Mouse (Mus musculus): ENCODE data around the gene Trim14. TPM values are rescaled to one million over a fixed set of nuclear protein-coding genes. Genes with fewer than 3 reads are reported as not detected.
A peak's percentile ranks its signal among the peaks of the same experiment; 100 is the strongest.

The Trim14 gene
- polyA plus RNA-seq, 1 experiment from 2014 or later: 0.94 TPM

GRCm38 (mm10) chr4:46479081-46479480 is 56.9 kb downstream of the Trim14 start:
- no peak for DNase-seq (ENCODE audit: low spot score)
- Histone ChIP-seq H3K4me3 (no peak overlapping the region), H3K27me3 (ENCODE audit: insufficient read depth, poor library complexity, severe bottlenecking) (no peaks in the 10 kb centered on the region), H3K4me1 (replicated peaks) (no peaks in the 10 kb centered on the region), H3K27ac (no peak overlapping the region), H3K36me3 (peaks cover 49% of the 10 kb centered on the region), H3K9me3 (no peaks in the 10 kb centered on the region)
- 100% methylated on average over 2 of the region's 2 CpGs for WGBS

GRCm38 (mm10) chr4:46475101-46475500 is 60.8 kb downstream of the Trim14 start:
- DNase-seq (ENCODE audit: low spot score): no peak
- no peak overlapping the region for H3K4me3 ChIP-seq
- no peak overlapping the region for H3K27ac ChIP-seq
- H3K4me1 ChIP-seq (replicated peaks): no peaks in the 10 kb centered on the region
- H3K9me3 ChIP-seq: no peaks in the 10 kb centered on the region
- H3K27me3 ChIP-seq (ENCODE audit: insufficient read depth, poor library complexity, severe bottlenecking): no peaks in the 10 kb centered on the region
- 96% methylated on average over 5 of the region's 5 CpGs for WGBS
- H3K36me3 ChIP-seq: peaks cover 88% of the 10 kb centered on the region

DNA sequence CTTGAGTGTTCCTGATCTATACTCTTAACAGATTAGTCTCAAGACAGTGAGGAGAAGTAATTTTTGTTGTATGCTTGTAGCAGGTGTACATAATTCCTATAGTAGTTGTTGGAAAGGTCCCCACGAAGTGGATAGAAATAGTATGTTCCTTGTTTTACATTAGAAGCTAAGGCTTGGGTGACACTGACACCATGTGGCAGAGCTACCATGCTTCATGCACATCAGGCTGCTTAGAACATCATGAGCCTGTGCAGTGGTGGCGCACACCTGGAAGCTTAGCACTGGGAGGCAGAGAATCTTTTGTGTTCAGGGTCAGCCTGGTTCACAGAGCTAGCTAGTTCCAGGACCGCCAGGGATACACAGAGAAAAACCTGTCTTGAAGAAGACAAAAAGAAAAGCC is 70.2 kb downstream of the Trim14 start:
- H3K4me3 ChIP-seq: no peak overlapping the region
- no peaks in the 10 kb centered on the region for H3K9me3 ChIP-seq
- H3K27me3 ChIP-seq (ENCODE audit: insufficient read depth, poor library complexity, severe bottlenecking): no peaks in the 10 kb centered on the region
- no peak overlapping the region for H3K27ac ChIP-seq
- peaks cover 100% of the 10 kb centered on the region for H3K36me3 ChIP-seq
- H3K4me1 ChIP-seq (replicated peaks): no peaks in the 10 kb centered on the region
- WGBS: 92% methylated on average over 3 of the region's 3 CpGs
- no peak for DNase-seq (ENCODE audit: low spot score)

DNA sequence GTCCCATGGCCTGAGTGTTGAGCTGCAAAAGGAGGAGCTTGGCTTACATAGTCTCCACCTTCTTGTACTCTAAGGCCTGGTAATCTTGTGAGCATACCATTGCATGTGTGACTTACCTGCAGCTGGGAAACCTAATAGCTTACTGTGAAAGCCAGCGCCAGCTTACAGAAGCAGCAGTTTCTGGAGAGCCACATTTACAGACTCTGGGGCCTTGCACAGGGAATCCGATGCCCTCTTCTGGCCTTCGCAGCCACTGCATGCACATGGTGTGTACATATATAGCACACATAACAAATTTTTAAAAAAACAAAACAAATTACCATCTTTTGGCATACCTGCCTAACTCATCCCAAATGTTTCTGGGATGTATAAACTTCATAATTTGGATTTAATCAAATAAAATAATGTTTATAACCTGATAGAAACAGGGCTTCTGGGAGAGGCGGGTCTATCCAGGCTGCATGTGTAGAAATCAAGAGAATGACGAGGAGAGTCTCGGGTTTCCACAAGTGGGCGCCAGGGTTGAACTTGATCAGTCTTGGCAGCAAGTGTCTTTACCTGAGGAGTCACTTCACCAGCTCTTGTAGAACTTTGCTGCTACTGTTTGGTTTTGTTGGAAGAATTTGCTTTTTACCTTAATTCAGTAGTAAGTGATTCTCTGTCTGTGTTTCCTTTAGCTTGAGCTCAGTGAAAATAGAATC is 72.7 kb downstream of the Trim14 start:
- 87% methylated on average over 7 of the region's 7 CpGs for WGBS
- no peaks in the 10 kb centered on the region for H3K27me3 ChIP-seq (ENCODE audit: insufficient read depth, poor library complexity, severe bottlenecking)
- peak; percentile 40 for DNase-seq (ENCODE audit: low spot score)
- H3K4me3 ChIP-seq: no peak overlapping the region
- no peak overlapping the region for H3K27ac ChIP-seq
- H3K4me1 ChIP-seq (replicated peaks): no peaks in the 10 kb centered on the region
- peaks cover 96% of the 10 kb centered on the region for H3K36me3 ChIP-seq
- H3K9me3 ChIP-seq: no peaks in the 10 kb centered on the region

DNA sequence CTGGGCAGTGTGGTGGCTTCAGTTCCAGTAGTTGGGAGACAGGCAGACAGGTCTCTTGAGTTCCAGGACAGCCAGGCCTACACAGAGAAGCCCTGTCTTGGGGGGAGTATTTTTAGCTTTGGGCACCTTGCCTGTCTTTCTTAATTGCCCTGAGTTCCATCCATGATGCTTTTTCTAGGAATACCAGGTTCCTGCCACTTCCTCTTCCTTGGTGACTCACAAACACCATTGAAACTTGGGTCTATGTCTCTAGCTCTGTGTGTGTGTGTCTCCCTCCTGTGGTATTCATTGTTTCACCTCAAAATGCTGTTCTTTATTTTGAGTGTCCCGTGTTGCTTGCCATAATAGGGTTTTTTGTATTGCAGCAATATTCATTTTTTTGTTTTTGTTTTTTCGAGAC is 77.5 kb downstream of the Trim14 start:
- 92% methylated on average over 2 of the region's 2 CpGs for WGBS
- Histone ChIP-seq H3K27ac (no peak overlapping the region), H3K36me3 (peaks cover 74% of the 10 kb centered on the region), H3K27me3 (ENCODE audit: insufficient read depth, poor library complexity, severe bottlenecking) (no peaks in the 10 kb centered on the region), H3K4me1 (replicated peaks) (peaks cover 24% of the 10 kb centered on the region), H3K9me3 (no peaks in the 10 kb centered on the region), H3K4me3 (no peak overlapping the region)
- no peak for DNase-seq (ENCODE audit: low spot score)

DNA sequence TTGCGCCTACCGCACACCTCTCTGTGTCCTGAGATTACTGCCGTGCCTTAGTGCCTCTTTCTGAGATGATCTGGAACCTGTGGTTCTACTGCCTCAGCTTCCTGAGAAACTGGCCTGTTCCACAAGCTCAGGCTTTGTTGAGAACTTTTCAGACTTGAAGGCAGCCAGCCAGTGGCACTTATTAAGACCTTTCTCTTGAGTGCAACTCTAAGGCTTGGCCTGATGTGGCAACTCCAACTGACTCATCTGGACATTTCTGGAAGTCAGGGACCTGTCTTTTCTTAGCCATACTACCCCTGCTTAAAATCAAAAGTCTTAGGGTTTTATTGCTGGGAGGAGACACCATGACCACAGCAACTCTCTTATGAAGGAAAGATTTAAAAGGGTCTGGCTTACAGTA is 78.8 kb downstream of the Trim14 start:
- peaks cover 65% of the 10 kb centered on the region for H3K36me3 ChIP-seq
- over 99% methylated on average over 3 of the region's 3 CpGs for WGBS

DNA sequence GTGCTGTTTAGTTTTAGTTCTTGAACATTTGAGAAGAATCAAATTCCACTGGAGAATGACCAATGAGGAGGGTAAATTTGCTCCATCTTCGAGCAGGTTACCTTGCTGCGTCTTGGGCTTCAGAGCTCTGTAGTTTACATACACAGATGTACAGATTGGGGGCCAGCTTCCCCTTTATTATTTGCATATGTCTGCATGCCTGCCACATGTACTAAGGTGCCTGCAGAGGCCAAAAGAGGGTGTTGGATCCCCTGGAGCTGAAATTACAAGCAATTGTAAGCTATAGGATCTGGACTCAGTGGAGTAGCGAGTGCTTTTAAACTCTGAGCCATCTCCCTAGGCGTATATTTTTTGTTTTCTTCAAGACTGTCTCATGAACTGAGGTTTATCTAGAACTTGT is 79.2 kb downstream of the Trim14 start:
- DNase-seq (ENCODE audit: low spot score): no peak
- Histone ChIP-seq H3K4me3 (no peak overlapping the region), H3K9me3 (no peaks in the 10 kb centered on the region), H3K36me3 (peaks cover 61% of the 10 kb centered on the region), H3K27me3 (ENCODE audit: insufficient read depth, poor library complexity, severe bottlenecking) (no peaks in the 10 kb centered on the region), H3K27ac (no peak overlapping the region), H3K4me1 (replicated peaks) (peaks cover 36% of the 10 kb centered on the region)
- 95% methylated on average over 4 of the region's 4 CpGs for WGBS

More for the DNA sequence above, 78.8 kb downstream of the Trim14 start:
- no peaks in the 10 kb centered on the region for H3K9me3 ChIP-seq
- DNase-seq (ENCODE audit: low spot score): no peak
- no peak overlapping the region for H3K4me3 ChIP-seq
- H3K27me3 ChIP-seq (ENCODE audit: insufficient read depth, poor library complexity, severe bottlenecking): no peaks in the 10 kb centered on the region
- H3K4me1 ChIP-seq (replicated peaks): peaks cover 36% of the 10 kb centered on the region
- no peak overlapping the region for H3K27ac ChIP-seq

DNA sequence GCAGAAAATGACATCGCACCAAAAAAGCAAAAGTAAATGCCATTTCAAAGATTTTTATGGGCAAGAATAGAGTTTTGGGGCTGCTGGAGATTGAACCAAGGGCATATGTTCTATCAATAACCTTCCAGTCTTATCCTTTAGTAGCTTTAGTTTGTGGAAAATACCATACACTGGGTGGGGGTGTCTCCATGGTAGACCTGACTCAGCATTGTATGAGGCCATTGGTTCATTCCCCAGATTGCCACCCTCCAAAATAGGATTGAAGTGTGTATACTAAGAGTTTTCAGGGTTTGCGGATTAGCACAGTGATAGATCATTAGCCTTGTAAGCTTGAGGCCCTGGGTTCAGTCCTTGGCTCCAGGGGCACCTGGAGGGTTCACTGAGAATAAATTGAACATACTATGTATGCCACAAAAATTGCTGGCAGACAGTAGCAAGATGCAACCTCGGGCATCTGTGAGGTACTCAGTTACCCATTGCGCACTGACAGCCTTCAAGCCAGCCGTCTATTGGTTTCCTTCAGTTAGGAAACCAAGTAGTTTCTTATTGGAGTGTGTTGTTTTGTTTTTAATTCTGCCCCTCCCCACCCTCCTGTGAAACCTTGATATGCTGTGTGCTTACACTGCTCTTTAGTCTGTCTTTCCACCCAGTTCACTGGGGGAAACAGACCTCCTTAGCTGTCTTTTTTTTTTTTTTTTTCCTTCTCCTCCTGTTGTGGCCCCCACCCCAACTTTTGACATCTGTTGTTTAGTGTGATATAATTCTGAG is 81.7 kb downstream of the Trim14 start:
- no peaks in the 10 kb centered on the region for H3K9me3 ChIP-seq
- WGBS: 81% methylated on average over 5 of the region's 5 CpGs
- peaks cover 36% of the 10 kb centered on the region for H3K36me3 ChIP-seq
- peaks cover 49% of the 10 kb centered on the region for H3K4me1 ChIP-seq (replicated peaks)
- peak overlapping the region; percentile 89 for H3K4me3 ChIP-seq
- no peaks in the 10 kb centered on the region for H3K27me3 ChIP-seq (ENCODE audit: insufficient read depth, poor library complexity, severe bottlenecking)
- H3K27ac ChIP-seq: peak overlapping the region; percentile 100; the same call in 1 of the 2 replicates
- DNase-seq (ENCODE audit: low spot score): no peak

DNA sequence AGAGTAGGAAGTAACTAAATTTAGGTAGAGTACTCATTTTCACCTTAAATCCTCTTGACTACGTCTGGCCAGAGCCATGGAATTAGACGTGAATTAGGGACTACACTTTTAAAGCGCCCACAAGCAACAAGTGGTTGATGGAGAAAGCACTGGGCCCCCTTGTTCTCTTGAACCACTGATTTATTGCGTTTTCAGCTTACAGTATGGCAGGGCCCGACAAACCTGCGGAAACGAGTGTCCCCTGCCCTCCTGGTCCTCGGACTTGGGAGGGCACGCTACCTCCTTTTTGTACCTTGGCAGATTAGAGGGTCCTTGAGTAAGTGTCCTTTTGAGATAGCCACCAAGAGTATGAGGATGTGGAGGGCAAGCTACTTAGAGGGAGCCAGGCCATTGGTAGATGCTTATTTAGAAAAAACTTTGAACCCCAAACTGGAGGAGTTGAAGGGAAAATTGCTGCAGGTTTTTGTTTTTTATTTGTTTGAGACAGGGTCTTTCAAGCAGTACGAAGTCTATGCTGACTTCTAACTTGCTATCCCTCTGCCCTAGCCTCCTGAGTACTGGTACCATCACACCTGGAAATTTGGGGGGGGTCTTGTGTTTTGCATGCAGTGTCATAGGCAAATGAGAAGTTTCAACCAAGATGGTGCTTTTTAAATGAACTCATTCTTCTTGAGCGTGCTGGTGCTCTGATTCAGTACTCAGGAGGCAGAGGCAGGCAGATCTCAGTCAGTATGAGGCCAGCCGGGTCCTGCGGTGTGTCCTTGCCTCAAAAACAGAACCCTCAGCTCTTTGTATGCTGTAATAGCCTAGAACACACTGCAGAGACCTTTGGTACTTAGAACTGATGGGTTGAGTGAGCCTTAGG is 82.9 kb downstream of the Trim14 start:
- Histone ChIP-seq H3K4me3 (peak overlapping the region; percentile 89), H3K27ac (peak overlapping the region; percentile 100), H3K9me3 (no peaks in the 10 kb centered on the region), H3K27me3 (ENCODE audit: insufficient read depth, poor library complexity, severe bottlenecking) (no peaks in the 10 kb centered on the region), H3K4me1 (replicated peaks) (peaks cover 57% of the 10 kb centered on the region), H3K36me3 (peaks cover 28% of the 10 kb centered on the region)
- 44% methylated on average over 13 of the region's 13 CpGs for WGBS
- peak; percentile 21 for DNase-seq (ENCODE audit: low spot score)

DNA sequence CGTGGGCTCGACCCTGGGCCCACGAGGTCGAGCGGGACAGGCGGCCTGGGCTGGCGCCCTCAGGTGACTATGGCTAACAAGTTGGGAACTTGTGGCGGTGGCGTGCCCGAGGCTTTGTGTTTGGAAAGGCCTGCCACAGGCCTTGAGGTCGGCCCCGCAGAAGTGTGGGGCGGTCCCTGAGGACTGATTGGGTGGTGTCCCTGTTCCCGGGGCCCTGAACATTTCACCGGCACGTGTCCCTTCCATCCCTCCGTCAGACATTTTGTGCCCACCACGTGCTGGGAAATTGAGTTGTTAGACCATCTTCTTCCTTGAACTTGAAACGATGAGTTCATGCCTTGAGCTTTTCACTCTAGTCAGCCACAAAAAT is 83.5 kb downstream of the Trim14 start:
- H3K4me1 ChIP-seq (replicated peaks): peaks cover 57% of the 10 kb centered on the region
- under 1% methylated on average over 19 of the region's 19 CpGs for WGBS
- DNase-seq (ENCODE audit: low spot score): no peak
- peak overlapping the region; percentile 100 for H3K27ac ChIP-seq
- H3K9me3 ChIP-seq: no peaks in the 10 kb centered on the region
- H3K27me3 ChIP-seq (ENCODE audit: insufficient read depth, poor library complexity, severe bottlenecking): no peaks in the 10 kb centered on the region
- peaks cover 23% of the 10 kb centered on the region for H3K36me3 ChIP-seq
- peak overlapping the region; percentile 89 for H3K4me3 ChIP-seq

DNA sequence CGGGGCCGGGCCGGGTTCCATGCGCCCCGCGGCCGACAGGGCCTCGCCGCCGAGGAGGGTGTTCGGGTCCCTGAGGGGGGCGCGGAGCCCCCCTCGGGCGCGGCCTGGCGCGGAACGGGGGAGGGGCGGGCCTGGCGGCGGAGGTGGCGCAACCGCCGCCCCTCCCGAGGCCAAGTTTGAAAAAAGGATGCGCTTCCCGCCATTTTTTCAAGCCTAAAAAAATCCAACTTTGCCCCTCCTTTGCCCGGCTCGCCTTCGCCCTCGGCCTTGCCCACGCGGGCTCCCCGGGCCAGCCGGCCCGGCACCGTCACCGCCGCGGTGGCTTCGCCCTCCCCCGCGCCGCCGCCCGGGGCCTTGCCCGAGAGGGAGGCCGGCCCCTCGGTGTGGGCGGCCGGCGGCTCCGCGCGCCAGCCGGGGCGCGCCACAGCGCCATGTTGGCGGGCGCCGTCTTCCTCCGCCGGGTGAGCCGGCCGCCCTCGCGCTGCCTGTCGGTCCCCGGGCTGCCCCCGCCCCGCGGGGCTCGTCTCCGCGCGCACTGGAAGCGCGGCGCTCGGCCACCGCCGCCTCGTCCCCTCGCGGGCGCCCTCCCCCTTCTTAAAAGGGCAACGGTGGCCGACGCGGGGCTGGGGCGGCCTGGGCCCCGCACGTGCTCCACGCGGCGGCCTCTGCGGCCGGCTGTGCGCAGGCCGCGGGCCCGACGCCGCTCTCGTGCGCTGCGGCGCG is 84.0 kb downstream of the Trim14 start:
- H3K36me3 ChIP-seq: peaks cover 18% of the 10 kb centered on the region
- H3K27me3 ChIP-seq (ENCODE audit: insufficient read depth, poor library complexity, severe bottlenecking): no peaks in the 10 kb centered on the region
- H3K4me1 ChIP-seq (replicated peaks): peaks cover 57% of the 10 kb centered on the region
- peak overlapping the region; percentile 89 for H3K4me3 ChIP-seq
- DNase-seq (ENCODE audit: low spot score): peak; percentile 79
- WGBS: 2% methylated on average over 108 of the region's 111 CpGs
- H3K9me3 ChIP-seq: no peaks in the 10 kb centered on the region
- peak overlapping the region; percentile 100 for H3K27ac ChIP-seq

GRCm38 (mm10) chr4:46451240-46451757 is 84.6 kb downstream of the Trim14 start:
- H3K4me3 ChIP-seq: peak overlapping the region; percentile 89
- under 1% methylated on average over 67 of the region's 70 CpGs for WGBS
- no peaks in the 10 kb centered on the region for H3K9me3 ChIP-seq
- H3K27ac ChIP-seq: peak overlapping the region; percentile 100
- H3K36me3 ChIP-seq: peaks cover 12% of the 10 kb centered on the region
- H3K4me1 ChIP-seq (replicated peaks): peaks cover 53% of the 10 kb centered on the region
- no peaks in the 10 kb centered on the region for H3K27me3 ChIP-seq (ENCODE audit: insufficient read depth, poor library complexity, severe bottlenecking)
- peak; percentile 70 for DNase-seq (ENCODE audit: low spot score)
